Mouse (Mus musculus): Measurements from ENCODE around the gene Tlr3.

DNA sequence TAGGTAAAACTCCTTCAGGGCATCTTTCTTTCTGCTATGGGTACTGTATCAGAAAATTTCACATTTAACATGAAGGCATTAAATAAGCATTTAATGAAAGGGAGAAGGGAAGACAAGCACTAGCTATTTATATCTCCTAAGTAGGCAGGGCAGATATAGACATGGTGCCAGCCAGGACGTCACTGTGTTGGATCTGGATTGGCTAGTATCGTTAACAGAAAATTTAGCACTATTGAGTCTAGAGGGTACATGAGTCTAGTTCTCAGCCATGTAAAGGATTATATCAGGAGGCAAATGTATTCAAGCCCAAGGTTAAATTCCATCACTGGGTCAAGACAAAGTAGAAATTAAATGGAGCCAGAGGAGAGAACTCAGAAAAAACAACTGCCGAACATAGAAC lies 36.8 kb downstream of the Tlr3 start:
- TF ChIP-seq CTCF (IDR thresholded peaks at IDR 0.05; ENCODE audit: low read depth, low read length) (no peak), POLR2A (IDR thresholded peaks at IDR 0.05; ENCODE audit: borderline replicate concordance, low read depth, low read length) (no peak)

Measured in bone marrow macrophage, adult 2 months (primary cell).